Mouse (Mus musculus): ENCODE data around the gene Srrd.

- TF ChIP-seq CTCF (IDR thresholded peaks at IDR 0.05; ENCODE audit: low read depth, low read length) (no peak), TAL1 (conservative IDR thresholded peaks at IDR 0.05; ENCODE audit: low read depth, low read length) (no peak), GATA1 (IDR thresholded peaks at IDR 0.05; ENCODE audit: borderline replicate concordance, low read length) (no peak)
Observed at GRCm38 (mm10) chr5:112287652-112288051, 55.2 kb downstream of the Srrd start.
